Comparison of ENCODE assay signal across 16 mouse cellular contexts in genomic region chr13:112556501-112556900, GRCm38 (mm10). TPM values are rescaled to one million over a fixed set of nuclear protein-coding genes. Genes with fewer than 3 reads are reported as not detected.
"Had no signal": no experiment of that assay in that cellular context is flagged by ENCODE, and none has a peak within 500 bp of the region (broad histone marks: within the 10 kb centered on the region; RNA-seq: fewer than 3 reads in every experiment).

No protein-coding gene starts in this region.

- H3K4me3 ChIP-seq: intestine, embryonic 15.5 days; limb, embryonic 12.5 days; limb, embryonic 15.5 days; liver, embryonic 15.5 days; lung, embryonic 15.5 days; megakaryocyte, embryonic 14.5 days had no signal

- DNase-seq: kidney, postnatal 4 days; left cerebral cortex, postnatal 4 days; lung, adult 18-20 months; lung, postnatal 10 days; lung, postnatal 36 days; midbrain, embryonic 14.5 days; thymus, postnatal 25 days had no signal

- H3K9me3 ChIP-seq: intestine, embryonic 15.5 days; limb, embryonic 12.5 days; limb, embryonic 15.5 days; liver, embryonic 15.5 days; lung, embryonic 15.5 days; megakaryocyte, embryonic 14.5 days had no signal

- ATAC-seq: intestine, embryonic 15.5 days had no signal

- H3K27me3 ChIP-seq: intestine, embryonic 15.5 days; limb, embryonic 12.5 days; limb, embryonic 15.5 days; liver, embryonic 15.5 days; lung, embryonic 15.5 days had no signal

- H3K9ac ChIP-seq: intestine, embryonic 15.5 days; limb, embryonic 12.5 days; limb, embryonic 15.5 days; liver, embryonic 15.5 days; lung, embryonic 15.5 days had no signal

- H3K4me2 ChIP-seq: intestine, embryonic 15.5 days; limb, embryonic 12.5 days; limb, embryonic 15.5 days; liver, embryonic 11.5 days; liver, embryonic 15.5 days; lung, embryonic 15.5 days; midbrain, embryonic 11.5 days had no signal

- H3K4me1 ChIP-seq: intestine, embryonic 15.5 days; limb, embryonic 12.5 days; limb, embryonic 15.5 days; liver, embryonic 15.5 days; lung, embryonic 15.5 days; megakaryocyte, embryonic 14.5 days had no signal

- H3K36me3 ChIP-seq: intestine, embryonic 15.5 days; limb, embryonic 12.5 days; limb, embryonic 15.5 days; liver, embryonic 15.5 days; lung, embryonic 15.5 days had no signal

- H3K27ac ChIP-seq: intestine, embryonic 15.5 days; limb, embryonic 12.5 days; limb, embryonic 15.5 days; liver, embryonic 15.5 days; lung, embryonic 15.5 days had no signal

RNA-seq across cellular contexts. Expression of gene Il31ra, which starts 37.7 kb away (rescaled TPM):
- total RNA-seq: left cerebral cortex, postnatal 4 days had no signal
- polyA plus RNA-seq: limb, embryonic 12.5 days; lung, embryonic 15.5 days; midbrain, embryonic 11.5 days; midbrain, embryonic 14.5 days; small intestine, adult 2 months had no signal
